In genomic region chr1:43139587-43140266, GRCm38 (mm10) we compare ENCODE assay signal across 8 mouse cellular contexts. TPM values are rescaled to one million over a fixed set of nuclear protein-coding genes. Genes with fewer than 3 reads are reported as not detected.
DNase-seq lines count a peak whose midpoint lies in the region; ATAC-seq lines count a peak whose summit lies in the region.

No protein-coding gene starts in this region.

- H3K4me1 ChIP-seq in heart, embryonic 15.5 days (replicated peaks), result peaks cover 57% of the 10 kb centered on the region
- H3K4me1 ChIP-seq in liver, embryonic 13.5 days (replicated peaks), result no peaks in the 10 kb centered on the region
- H3K4me1 ChIP-seq in neural tube, embryonic 12.5 days, result no peaks in the 10 kb centered on the region
- peaks cover 15% of the 10 kb centered on the region for H3K4me1 ChIP-seq in stomach, embryonic 16.5 days (ENCODE audit: control insufficient read depth, insufficient read depth, low read length)

- no peaks in the 10 kb centered on the region for H3K27me3 ChIP-seq in heart, embryonic 15.5 days
- H3K27me3 ChIP-seq in liver, embryonic 13.5 days, result no peaks in the 10 kb centered on the region
- H3K27me3 ChIP-seq in neural tube, embryonic 12.5 days (replicated peaks), result no peaks in the 10 kb centered on the region
- H3K27me3 ChIP-seq in stomach, embryonic 16.5 days (ENCODE audit: control insufficient read depth, insufficient read depth, low read length), result no peaks in the 10 kb centered on the region

- no peaks in the 10 kb centered on the region for H3K9me3 ChIP-seq in heart, embryonic 15.5 days (replicated peaks)
- H3K9me3 ChIP-seq in liver, embryonic 13.5 days (replicated peaks), result no peaks in the 10 kb centered on the region
- H3K9me3 ChIP-seq in neural tube, embryonic 12.5 days, result no peaks in the 10 kb centered on the region
- H3K9me3 ChIP-seq in stomach, embryonic 16.5 days (replicated peaks; ENCODE audit: control insufficient read depth, low read length), result no peaks in the 10 kb centered on the region

- no peak overlapping the region for H3K4me2 ChIP-seq in heart, embryonic 15.5 days
- no peak overlapping the region for H3K4me2 ChIP-seq in liver, embryonic 13.5 days
- H3K4me2 ChIP-seq in neural tube, embryonic 12.5 days (replicated peaks), result no peak overlapping the region
- no peak overlapping the region for H3K4me2 ChIP-seq in stomach, embryonic 16.5 days (ENCODE audit: low read depth, low read length)

- ATAC-seq in heart, embryonic 15.5 days (replicated peaks; ENCODE audit: insufficient number of reproducible peaks, insufficient read depth, low FRiP score, low read depth), result peak; percentile 54; the same call in 1 of the 2 replicates
- ATAC-seq in liver, embryonic 13.5 days (ENCODE audit: low read depth), result peak; percentile 48; the same call in 1 of the 2 replicates
- peak; percentile 89 for ATAC-seq in neural tube, embryonic 12.5 days (ENCODE audit: low FRiP score, low read depth)
- peak; percentile 75 for ATAC-seq in stomach, embryonic 16.5 days (ENCODE audit: insufficient read depth, low FRiP score)

- peak overlapping the region; percentile 61 for H3K27ac ChIP-seq in heart, embryonic 15.5 days
- no peak overlapping the region for H3K27ac ChIP-seq in liver, embryonic 13.5 days
- no peak overlapping the region for H3K27ac ChIP-seq in neural tube, embryonic 12.5 days
- H3K27ac ChIP-seq in stomach, embryonic 16.5 days (ENCODE audit: low read length), result no peak overlapping the region

- H3K9ac ChIP-seq in heart, embryonic 15.5 days, result no peak overlapping the region
- H3K9ac ChIP-seq in liver, embryonic 13.5 days, result no peak overlapping the region
- H3K9ac ChIP-seq in neural tube, embryonic 12.5 days, result no peak overlapping the region
- no peak overlapping the region for H3K9ac ChIP-seq in stomach, embryonic 16.5 days (ENCODE audit: low read length)

- 43% methylated on average over 8 of the region's 8 CpGs for WGBS in heart, embryonic 15.5 days
- 45% methylated on average over 8 of the region's 8 CpGs for WGBS in liver, embryonic 13.5 days (ENCODE audit: insufficient replicate concordance)
- WGBS in neural tube, embryonic 12.5 days, result 53% methylated on average over 8 of the region's 8 CpGs
- 45% methylated on average over 8 of the region's 8 CpGs for WGBS in stomach, embryonic 16.5 days

- H3K36me3 ChIP-seq in heart, embryonic 15.5 days, result peaks cover 43% of the 10 kb centered on the region
- no peaks in the 10 kb centered on the region for H3K36me3 ChIP-seq in liver, embryonic 13.5 days
- 0 out of 2 replicates have a peak, but pooled peaks cover 5% of the 10 kb centered on the region for H3K36me3 ChIP-seq in neural tube, embryonic 12.5 days
- peaks cover 21% of the 10 kb centered on the region for H3K36me3 ChIP-seq in stomach, embryonic 16.5 days (ENCODE audit: control insufficient read depth, insufficient read depth, low read length)

- no peak overlapping the region for H3K4me3 ChIP-seq in heart, embryonic 15.5 days
- H3K4me3 ChIP-seq in liver, embryonic 13.5 days (replicated peaks), result no peak overlapping the region
- no peak overlapping the region for H3K4me3 ChIP-seq in neural tube, embryonic 12.5 days
- H3K4me3 ChIP-seq in stomach, embryonic 16.5 days (replicated peaks; ENCODE audit: low read length), result no peak overlapping the region

- peak; percentile 79 to 82 for DNase-seq in CD8-positive naive resting alpha-beta T cell, adult 2 months (ENCODE audit: low read depth in 2 of 2, low spot score in 2 of 2)
- peak; percentile 58 for DNase-seq in brain, embryonic 18.5 days (ENCODE audit: low read depth, low spot score)
- DNase-seq in fibroblast of lung, adult 2 months (ENCODE audit: low read depth), result peak; percentile 82
- DNase-seq in kidney, postnatal 10 days, result peak; percentile 93
- peak; percentile 59 for DNase-seq in liver, embryonic 13.5 days

RNA-seq across cellular contexts. Expression of gene AI597479, which starts 41.2 kb away (rescaled TPM):
- polyA plus RNA-seq in heart, embryonic 15.5 days (2015; fragmentation: Nextera tagmentation; extraction: Ambion mirVana), result 20.0 and 22.6 TPM in 2 replicates
- 9.4 and 11.8 TPM in 2 replicates for polyA plus RNA-seq in liver, embryonic 13.5 days (2015; fragmentation: Nextera tagmentation; extraction: Ambion mirVana)
- polyA plus RNA-seq in neural tube, embryonic 12.5 days (2016; fragmentation: Nextera tagmentation; extraction: Ambion mirVana), result 40.5 and 40.8 TPM in 2 replicates
- polyA plus RNA-seq in stomach, embryonic 16.5 days (2015; fragmentation: Nextera tagmentation; extraction: Ambion mirVana), result 28.9 and 29.1 TPM in 2 replicates

RNA-seq across cellular contexts. Expression of gene Tgfbrap1, which starts 41.3 kb away (rescaled TPM):
- 6.2 and 7.4 TPM in 2 replicates for polyA plus RNA-seq in heart, embryonic 15.5 days (2015; fragmentation: Nextera tagmentation; extraction: Ambion mirVana)
- polyA plus RNA-seq in liver, embryonic 13.5 days (2015; fragmentation: Nextera tagmentation; extraction: Ambion mirVana), result 4.0 and 4.3 TPM in 2 replicates
- polyA plus RNA-seq in neural tube, embryonic 12.5 days (2016; fragmentation: Nextera tagmentation; extraction: Ambion mirVana), result 14.2 and 15.0 TPM in 2 replicates
- 9.5 and 10.2 TPM in 2 replicates for polyA plus RNA-seq in stomach, embryonic 16.5 days (2015; fragmentation: Nextera tagmentation; extraction: Ambion mirVana)

RNA-seq across cellular contexts. Expression of gene Fhl2, which starts 57.1 kb away (rescaled TPM):
- 298 and 363 TPM in 2 replicates for polyA plus RNA-seq in heart, embryonic 15.5 days (2015; fragmentation: Nextera tagmentation; extraction: Ambion mirVana)
- polyA plus RNA-seq in liver, embryonic 13.5 days (2015; fragmentation: Nextera tagmentation; extraction: Ambion mirVana), result 3.5 and 4.6 TPM in 2 replicates
- 14.4 and 16.8 TPM in 2 replicates for polyA plus RNA-seq in neural tube, embryonic 12.5 days (2016; fragmentation: Nextera tagmentation; extraction: Ambion mirVana)
- 91.2 and 98.1 TPM in 2 replicates for polyA plus RNA-seq in stomach, embryonic 16.5 days (2015; fragmentation: Nextera tagmentation; extraction: Ambion mirVana)
